Mouse (Mus musculus): ENCODE data around the gene Pik3r5. TPM values are rescaled to one million over a fixed set of nuclear protein-coding genes. Genes with fewer than 3 reads are reported as not detected.

Gene Pik3r5
- polyA plus RNA-seq, 1 experiment from 2014 or later, result 1.2 TPM

DNA sequence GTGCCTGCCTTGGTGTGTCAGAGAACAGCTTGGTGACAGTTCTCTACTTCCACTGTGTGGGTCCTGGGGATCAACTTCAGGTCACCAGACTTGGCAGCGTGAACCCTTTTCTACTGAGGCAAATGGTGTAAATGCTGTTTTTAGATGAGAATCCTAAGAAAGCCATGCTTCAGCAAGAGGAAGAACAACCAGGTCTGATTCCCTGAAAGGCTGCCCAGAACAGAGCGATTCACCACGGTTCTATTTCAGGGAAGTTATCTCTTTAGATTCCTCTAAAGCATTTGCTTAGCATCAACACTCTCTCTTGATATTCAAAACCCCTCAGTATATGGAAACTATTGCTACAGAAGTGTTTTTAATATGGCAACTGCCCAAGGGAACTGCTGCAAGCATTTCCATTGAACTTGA is 46.7 kb downstream of the Pik3r5 start:
- H3K4me1 ChIP-seq (ENCODE audit: control insufficient read depth, insufficient read depth, low read length), result no peaks in the 10 kb centered on the region
- 95% methylated on average over 3 of the region's 3 CpGs for WGBS

DNA sequence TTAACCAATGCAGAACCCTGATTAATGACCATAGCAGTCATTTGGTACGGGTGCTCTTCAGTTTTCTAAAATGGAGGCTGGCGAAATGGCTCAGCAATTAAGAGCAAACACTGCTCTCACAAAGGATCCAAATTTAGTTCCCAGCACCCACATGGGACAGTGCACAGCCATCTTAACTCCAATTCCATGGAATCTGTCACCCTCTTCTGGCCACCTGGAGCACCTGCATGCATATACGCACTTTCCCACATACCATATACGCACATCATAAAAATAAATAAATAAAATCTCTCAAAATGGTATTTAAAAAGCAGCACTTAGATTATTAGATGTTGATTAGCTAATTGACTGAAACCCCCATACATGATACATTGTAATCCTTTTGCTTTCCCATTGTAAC is 48.7 kb downstream of the Pik3r5 start:
- H3K4me1 ChIP-seq (ENCODE audit: control insufficient read depth, insufficient read depth, low read length), result no peaks in the 10 kb centered on the region
- H3K4me2 ChIP-seq (ENCODE audit: low read depth), result no peak overlapping the region
- DNase-seq (ENCODE audit: low spot score) (no peak), ATAC-seq (ENCODE audit: insufficient read depth, low FRiP score, low TSS enrichment) (no peak)
- no peak overlapping the region for H3K4me3 ChIP-seq (ENCODE audit: low read depth, low read length)
- H3K9ac ChIP-seq (ENCODE audit: low read length), result no peak overlapping the region
- no peaks in the 10 kb centered on the region for H3K9me3 ChIP-seq (ENCODE audit: control insufficient read depth, low read length)
- WGBS, result 92% methylated on average over 4 of the region's 4 CpGs
- no peak overlapping the region for H3K27ac ChIP-seq (ENCODE audit: low read depth, low read length)
- no peaks in the 10 kb centered on the region for H3K36me3 ChIP-seq (ENCODE audit: control insufficient read depth, insufficient read depth, low read length)
- no peaks in the 10 kb centered on the region for H3K27me3 ChIP-seq (ENCODE audit: control insufficient read depth, insufficient read depth, low read length)

More for the DNA sequence above, 46.7 kb downstream of the Pik3r5 start:
- Histone ChIP-seq H3K4me3 (ENCODE audit: low read depth, low read length) (no peak overlapping the region), H3K36me3 (ENCODE audit: control insufficient read depth, insufficient read depth, low read length) (no peaks in the 10 kb centered on the region), H3K27me3 (ENCODE audit: control insufficient read depth, insufficient read depth, low read length) (no peaks in the 10 kb centered on the region), H3K9ac (ENCODE audit: low read length) (no peak overlapping the region), H3K4me2 (ENCODE audit: low read depth) (no peak overlapping the region), H3K27ac (ENCODE audit: low read depth, low read length) (no peak overlapping the region), H3K9me3 (ENCODE audit: control insufficient read depth, low read length) (no peaks in the 10 kb centered on the region)
- DNase-seq (ENCODE audit: low spot score), result no peak
- no peak for ATAC-seq (ENCODE audit: insufficient read depth, low FRiP score, low TSS enrichment)

DNA sequence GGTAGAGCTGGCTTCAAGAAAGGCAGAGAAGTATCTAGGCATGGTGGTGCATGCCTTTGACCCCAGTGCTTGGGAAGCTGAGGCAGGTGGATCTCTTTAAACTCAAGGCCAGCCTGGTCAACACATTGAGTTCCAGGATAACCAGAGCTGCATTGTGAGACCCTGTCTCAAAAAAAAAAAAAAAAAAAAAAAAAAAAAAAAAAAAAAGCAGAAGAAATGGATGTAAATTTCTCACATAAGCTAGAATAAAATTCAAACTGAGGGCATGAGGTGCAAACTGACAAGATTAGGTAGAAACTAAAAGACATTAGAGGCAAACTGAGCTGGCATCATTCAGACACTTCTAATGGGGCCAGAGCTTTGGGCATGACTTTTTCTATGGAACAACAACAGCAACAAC is 50.1 kb downstream of the Pik3r5 start:
- Histone ChIP-seq H3K9ac (ENCODE audit: low read length) (no peak overlapping the region), H3K27me3 (ENCODE audit: control insufficient read depth, insufficient read depth, low read length) (no peaks in the 10 kb centered on the region), H3K4me3 (ENCODE audit: low read depth, low read length) (no peak overlapping the region), H3K36me3 (ENCODE audit: control insufficient read depth, insufficient read depth, low read length) (no peaks in the 10 kb centered on the region), H3K4me1 (ENCODE audit: control insufficient read depth, insufficient read depth, low read length) (no peaks in the 10 kb centered on the region), H3K9me3 (ENCODE audit: control insufficient read depth, low read length) (no peaks in the 10 kb centered on the region), H3K27ac (ENCODE audit: low read depth, low read length) (no peak overlapping the region), H3K4me2 (ENCODE audit: low read depth) (no peak overlapping the region)
- ATAC-seq (ENCODE audit: insufficient read depth, low FRiP score, low TSS enrichment) (no peak), DNase-seq (ENCODE audit: low spot score) (no peak)

DNA sequence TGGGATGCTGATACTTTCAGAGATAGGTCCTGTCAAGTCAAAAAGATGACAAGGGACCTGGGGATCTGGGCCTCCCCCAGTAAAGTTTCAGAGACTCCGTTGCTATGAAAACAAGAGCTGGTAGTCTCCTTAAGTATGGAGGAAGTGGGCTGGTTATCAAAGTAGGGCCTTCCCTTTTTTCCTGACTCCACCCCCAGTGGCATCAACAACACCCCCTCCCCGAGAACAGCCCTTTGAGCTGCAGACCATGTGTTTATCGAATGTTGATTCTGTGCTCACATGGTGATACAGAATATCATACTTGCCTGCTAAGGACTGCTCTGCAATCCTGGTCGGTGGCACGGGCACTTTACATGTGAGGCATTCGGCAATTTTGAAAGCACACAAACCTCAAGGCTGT is 51.3 kb downstream of the Pik3r5 start:
- H3K9me3 ChIP-seq (ENCODE audit: control insufficient read depth, low read length), result no peaks in the 10 kb centered on the region
- no peak for ATAC-seq (ENCODE audit: insufficient read depth, low FRiP score, low TSS enrichment)
- no peak overlapping the region for H3K9ac ChIP-seq (ENCODE audit: low read length)
- no peaks in the 10 kb centered on the region for H3K4me1 ChIP-seq (ENCODE audit: control insufficient read depth, insufficient read depth, low read length)
- DNase-seq (ENCODE audit: low spot score), result no peak
- WGBS, result 77% methylated on average over 6 of the region's 6 CpGs
- no peak overlapping the region for H3K4me3 ChIP-seq (ENCODE audit: low read depth, low read length)
- H3K27ac ChIP-seq (ENCODE audit: low read depth, low read length), result no peak overlapping the region
- H3K27me3 ChIP-seq (ENCODE audit: control insufficient read depth, insufficient read depth, low read length), result no peaks in the 10 kb centered on the region
- no peaks in the 10 kb centered on the region for H3K36me3 ChIP-seq (ENCODE audit: control insufficient read depth, insufficient read depth, low read length)
- no peak overlapping the region for H3K4me2 ChIP-seq (ENCODE audit: low read depth)

DNA sequence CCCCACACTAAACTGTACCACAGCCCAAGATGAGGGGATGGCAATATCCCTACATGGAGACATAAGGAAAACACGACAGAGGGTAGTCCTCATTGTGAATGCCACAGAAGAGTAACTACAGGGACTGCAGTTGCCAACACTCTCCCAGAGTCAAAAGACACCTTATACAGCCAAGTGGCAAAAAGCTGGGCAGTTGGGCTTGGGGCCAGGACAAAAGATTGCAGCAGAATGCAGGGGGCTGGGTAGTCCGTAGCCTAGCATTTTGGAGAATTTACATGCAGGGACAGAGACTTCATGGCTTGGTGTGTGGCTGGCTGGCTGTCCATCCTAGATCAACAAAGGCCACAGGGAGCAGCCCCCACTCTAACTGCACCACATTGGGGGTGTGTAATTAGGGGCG is 52.5 kb downstream of the Pik3r5 start:
- H3K4me3 ChIP-seq (ENCODE audit: low read depth, low read length), result no peak overlapping the region
- no peaks in the 10 kb centered on the region for H3K27me3 ChIP-seq (ENCODE audit: control insufficient read depth, insufficient read depth, low read length)
- no peaks in the 10 kb centered on the region for H3K36me3 ChIP-seq (ENCODE audit: control insufficient read depth, insufficient read depth, low read length)
- H3K9me3 ChIP-seq (ENCODE audit: control insufficient read depth, low read length), result no peaks in the 10 kb centered on the region
- H3K27ac ChIP-seq (ENCODE audit: low read depth, low read length), result no peak overlapping the region
- no peak for ATAC-seq (ENCODE audit: insufficient read depth, low FRiP score, low TSS enrichment)
- no peak overlapping the region for H3K4me2 ChIP-seq (ENCODE audit: low read depth)
- WGBS, result 75% methylated on average over 3 of the region's 3 CpGs
- no peaks in the 10 kb centered on the region for H3K4me1 ChIP-seq (ENCODE audit: control insufficient read depth, insufficient read depth, low read length)
- H3K9ac ChIP-seq (ENCODE audit: low read length), result no peak overlapping the region
- no peak for DNase-seq (ENCODE audit: low spot score)

DNA sequence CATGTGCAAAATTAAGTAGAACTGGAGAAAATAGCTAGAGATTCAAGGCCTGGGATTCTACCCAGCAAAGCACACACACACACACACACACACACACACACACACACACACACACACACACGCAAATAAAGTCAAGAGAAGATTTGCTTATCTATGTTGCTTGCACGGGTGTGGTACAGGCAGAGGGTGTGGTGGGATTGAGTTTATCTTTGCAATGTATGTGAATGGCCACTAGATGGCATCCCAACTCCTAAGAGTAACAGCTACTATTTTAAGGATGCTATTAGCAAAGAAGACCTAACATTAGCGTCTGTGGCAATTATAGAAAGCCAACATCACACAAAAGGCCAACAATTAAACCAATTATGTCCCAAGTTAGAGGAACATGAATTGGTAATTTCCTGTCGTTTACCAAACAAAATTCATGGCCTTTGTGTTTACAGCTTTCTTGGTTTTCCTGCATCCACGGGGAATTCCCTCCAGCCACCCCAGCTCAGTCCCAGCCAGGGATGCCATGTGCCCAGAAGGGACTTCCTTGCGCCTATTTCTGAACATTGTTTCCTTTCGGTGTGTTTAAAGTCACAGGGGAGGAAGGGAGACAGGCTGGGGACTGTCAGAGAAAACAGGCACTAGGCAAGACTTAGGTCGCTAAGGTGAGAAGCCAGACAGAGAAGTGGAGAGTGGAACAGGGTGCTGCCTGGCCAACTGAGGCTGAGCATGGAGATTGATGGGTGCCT is 53.5 kb downstream of the Pik3r5 start:
- ATAC-seq (ENCODE audit: insufficient read depth, low FRiP score, low TSS enrichment) (no peak), DNase-seq (ENCODE audit: low spot score) (peak; percentile 37)
- no peak overlapping the region for H3K9ac ChIP-seq (ENCODE audit: low read length)
- H3K27ac ChIP-seq (ENCODE audit: low read depth, low read length), result no peak overlapping the region
- H3K9me3 ChIP-seq (ENCODE audit: control insufficient read depth, low read length), result no peaks in the 10 kb centered on the region
- no peaks in the 10 kb centered on the region for H3K36me3 ChIP-seq (ENCODE audit: control insufficient read depth, insufficient read depth, low read length)
- H3K27me3 ChIP-seq (ENCODE audit: control insufficient read depth, insufficient read depth, low read length), result no peaks in the 10 kb centered on the region
- H3K4me2 ChIP-seq (ENCODE audit: low read depth), result no peak overlapping the region
- H3K4me1 ChIP-seq (ENCODE audit: control insufficient read depth, insufficient read depth, low read length), result no peaks in the 10 kb centered on the region
- 42% methylated on average over 8 of the region's 8 CpGs for WGBS
- H3K4me3 ChIP-seq (ENCODE audit: low read depth, low read length), result no peak overlapping the region

DNA sequence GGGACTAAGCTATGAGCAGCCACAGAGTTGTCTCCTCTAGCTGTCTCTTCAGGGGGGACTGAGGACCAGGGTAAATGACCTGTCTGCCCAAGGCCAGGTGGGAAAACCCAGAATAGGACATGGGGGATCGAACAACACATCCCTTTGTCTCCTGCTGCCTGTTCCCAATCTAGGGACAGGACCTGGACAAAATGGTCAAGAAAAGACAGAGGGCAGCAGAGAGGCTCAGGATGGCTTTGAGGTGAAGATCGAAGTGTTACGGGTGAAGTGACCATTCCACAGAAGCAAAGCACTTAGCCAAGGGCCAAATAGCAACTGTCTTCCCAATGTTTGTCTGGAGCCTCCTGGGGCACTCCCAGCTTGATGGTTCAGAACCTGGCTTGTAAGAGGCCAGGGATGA is 54.2 kb downstream of the Pik3r5 start:
- ATAC-seq (ENCODE audit: insufficient read depth, low FRiP score, low TSS enrichment), result no peak
- Histone ChIP-seq H3K4me3 (ENCODE audit: low read depth, low read length) (no peak overlapping the region), H3K27ac (ENCODE audit: low read depth, low read length) (no peak overlapping the region), H3K9ac (ENCODE audit: low read length) (peak overlapping the region; percentile 7; the same call in 1 of the 2 replicates), H3K4me1 (ENCODE audit: control insufficient read depth, insufficient read depth, low read length) (no peaks in the 10 kb centered on the region), H3K27me3 (ENCODE audit: control insufficient read depth, insufficient read depth, low read length) (no peaks in the 10 kb centered on the region), H3K9me3 (ENCODE audit: control insufficient read depth, low read length) (no peaks in the 10 kb centered on the region), H3K4me2 (ENCODE audit: low read depth) (no peak overlapping the region), H3K36me3 (ENCODE audit: control insufficient read depth, insufficient read depth, low read length) (no peaks in the 10 kb centered on the region)
- WGBS, result 95% methylated on average over 3 of the region's 3 CpGs
- no peak for DNase-seq (ENCODE audit: low spot score)

DNA sequence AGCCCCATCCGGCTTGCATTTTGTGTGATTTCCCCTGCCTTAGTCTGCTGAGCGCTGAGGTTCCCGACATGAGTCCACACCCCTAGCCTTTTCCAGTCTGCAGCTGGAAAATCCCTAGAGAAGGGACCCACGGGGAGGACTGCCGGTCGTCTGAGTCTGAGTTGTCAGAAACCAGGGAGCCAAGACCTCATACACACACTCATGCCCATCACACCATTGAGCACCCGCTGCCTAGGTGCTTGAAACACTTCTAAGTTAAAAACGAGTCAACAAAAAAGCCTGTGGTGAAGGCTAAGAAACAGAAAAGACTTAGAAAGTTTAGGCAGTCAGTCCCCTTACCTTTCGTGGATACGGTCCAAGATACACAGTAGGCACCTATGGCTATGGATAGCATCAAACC is 55.8 kb downstream of the Pik3r5 start:
- Histone ChIP-seq H3K27ac (ENCODE audit: low read depth, low read length) (no peak overlapping the region), H3K4me3 (ENCODE audit: low read depth, low read length) (no peak overlapping the region), H3K4me2 (ENCODE audit: low read depth) (no peak overlapping the region), H3K9ac (ENCODE audit: low read length) (no peak overlapping the region), H3K27me3 (ENCODE audit: control insufficient read depth, insufficient read depth, low read length) (no peaks in the 10 kb centered on the region), H3K36me3 (ENCODE audit: control insufficient read depth, insufficient read depth, low read length) (no peaks in the 10 kb centered on the region), H3K4me1 (ENCODE audit: control insufficient read depth, insufficient read depth, low read length) (no peaks in the 10 kb centered on the region), H3K9me3 (ENCODE audit: control insufficient read depth, low read length) (no peaks in the 10 kb centered on the region)
- ATAC-seq (ENCODE audit: insufficient read depth, low FRiP score, low TSS enrichment) (no peak), DNase-seq (ENCODE audit: low spot score) (no peak)
- WGBS, result 90% methylated on average over 10 of the region's 10 CpGs

DNA sequence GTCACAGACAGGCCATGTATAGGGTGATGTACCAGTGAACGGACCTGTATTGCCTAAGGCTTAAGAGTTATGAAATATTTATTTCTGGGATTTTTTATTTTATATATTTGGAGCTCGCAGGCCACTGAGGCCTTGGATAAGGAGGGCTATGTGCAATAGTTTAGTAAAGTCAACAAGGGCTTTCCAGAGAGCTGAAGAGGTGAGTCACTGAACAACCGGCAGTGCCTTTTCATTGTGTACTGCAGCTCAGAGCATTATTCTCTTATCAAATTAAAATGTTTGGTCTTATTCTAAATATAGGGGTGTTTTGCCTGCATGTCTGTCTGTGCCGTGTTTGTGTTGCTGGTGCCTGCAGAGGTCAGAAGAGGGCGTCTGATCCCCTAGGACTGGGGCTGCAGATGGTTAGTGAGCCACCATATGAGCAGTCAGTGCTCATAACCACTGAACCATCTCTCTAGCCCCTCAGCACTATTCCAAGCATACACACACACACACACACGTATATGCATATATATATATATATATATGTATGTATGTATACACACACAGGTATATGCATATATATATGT is 56.4 kb downstream of the Pik3r5 start:
- 79% methylated on average over 6 of the region's 6 CpGs for WGBS
- no peak overlapping the region for H3K4me3 ChIP-seq (ENCODE audit: low read depth, low read length)
- H3K9ac ChIP-seq (ENCODE audit: low read length), result no peak overlapping the region
- DNase-seq (ENCODE audit: low spot score) (no peak), ATAC-seq (ENCODE audit: insufficient read depth, low FRiP score, low TSS enrichment) (no peak)
- H3K36me3 ChIP-seq (ENCODE audit: control insufficient read depth, insufficient read depth, low read length), result no peaks in the 10 kb centered on the region
- no peaks in the 10 kb centered on the region for H3K4me1 ChIP-seq (ENCODE audit: control insufficient read depth, insufficient read depth, low read length)
- no peak overlapping the region for H3K27ac ChIP-seq (ENCODE audit: low read depth, low read length)
- no peaks in the 10 kb centered on the region for H3K9me3 ChIP-seq (ENCODE audit: control insufficient read depth, low read length)
- H3K4me2 ChIP-seq (ENCODE audit: low read depth), result no peak overlapping the region
- no peaks in the 10 kb centered on the region for H3K27me3 ChIP-seq (ENCODE audit: control insufficient read depth, insufficient read depth, low read length)
